Mouse (Mus musculus): ENCODE results near the gene Ccdc51.

Gene Ccdc51

DNA sequence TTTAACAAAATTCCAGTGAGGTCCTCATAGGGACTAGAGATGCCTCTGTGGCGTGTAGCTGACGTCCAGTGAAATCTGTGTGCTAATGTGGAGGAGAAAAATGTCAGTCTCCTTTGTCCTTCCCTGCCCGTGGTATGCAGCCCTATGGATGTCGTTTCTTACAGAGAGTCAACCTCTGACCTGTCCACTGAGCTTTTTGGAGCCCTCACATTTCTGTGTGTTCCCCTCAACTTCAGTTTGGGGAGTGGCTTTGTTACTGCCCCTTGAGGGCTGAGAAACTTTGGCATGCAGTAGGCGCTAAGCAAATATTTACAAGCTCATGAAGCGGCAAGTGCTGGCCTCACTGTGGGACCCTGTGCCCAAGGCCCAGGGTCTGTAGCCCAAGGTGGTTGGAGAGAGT, 15.0 kb downstream of the Ccdc51 start:
- no peak for DNase-seq (ENCODE audit: low spot score)

DNA sequence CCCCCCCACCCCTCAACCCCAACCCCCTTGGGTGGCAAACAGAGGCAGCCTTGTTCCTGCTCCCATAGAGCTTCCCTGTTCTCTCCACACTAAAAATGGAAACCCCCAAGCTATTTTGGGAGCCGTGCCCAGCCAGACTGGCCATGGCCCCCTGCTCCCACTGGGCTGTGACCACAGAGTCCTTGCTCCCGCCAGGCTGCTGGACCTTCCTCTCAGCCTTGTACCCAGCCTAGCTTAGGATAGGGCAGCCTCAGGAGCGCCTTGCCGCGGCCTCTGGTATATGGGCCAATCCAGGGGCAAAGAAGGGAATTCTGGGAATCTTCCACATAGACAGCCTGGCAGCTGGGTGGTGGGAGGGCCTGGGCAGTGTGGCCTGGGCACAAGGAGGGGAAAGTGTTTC, 15.5 kb downstream of the Ccdc51 start:
- DNase-seq (ENCODE audit: low spot score): peak; percentile 27

DNA sequence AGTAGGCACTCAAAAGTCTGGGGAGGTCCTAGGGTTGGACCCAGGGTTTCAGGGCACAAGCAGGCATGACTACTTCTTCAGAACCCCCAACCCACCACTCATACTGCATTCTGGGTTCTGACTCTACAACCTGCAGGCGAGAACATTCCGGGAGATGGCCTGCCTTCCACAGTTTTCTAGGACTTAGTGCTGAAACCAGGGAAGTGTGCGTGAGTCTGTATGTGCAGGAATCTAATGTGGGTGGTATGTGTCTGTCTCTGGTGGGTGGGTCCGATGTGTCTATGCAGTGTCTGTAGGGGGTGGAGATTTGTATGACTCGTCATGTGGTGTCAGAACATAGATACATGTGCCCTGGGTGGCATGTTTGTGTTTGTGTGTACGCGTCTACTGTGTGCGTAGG, 16.1 kb downstream of the Ccdc51 start:
- DNase-seq (ENCODE audit: low spot score): no peak

DNA sequence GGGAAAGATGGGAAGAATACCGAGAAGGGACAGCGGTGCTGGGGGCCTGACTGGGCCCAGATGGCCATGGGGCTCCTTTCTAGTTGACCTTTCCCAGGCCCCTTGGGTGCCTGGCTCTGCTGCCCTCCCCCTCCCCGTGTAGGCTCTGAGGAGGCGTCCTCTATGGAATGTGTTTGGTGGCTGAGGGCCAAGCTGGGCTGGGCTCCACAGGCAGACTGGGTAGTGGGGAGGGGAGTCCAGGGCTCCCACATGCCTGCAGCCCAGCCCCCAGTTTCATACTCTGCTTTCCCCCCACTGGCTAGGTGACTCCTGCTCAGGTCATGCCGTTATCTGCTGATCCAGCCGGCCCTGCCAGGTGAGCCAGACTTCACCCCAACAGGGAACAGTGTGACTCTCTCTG, 16.7 kb downstream of the Ccdc51 start:
- peak; percentile 38 for DNase-seq (ENCODE audit: low spot score)

DNA sequence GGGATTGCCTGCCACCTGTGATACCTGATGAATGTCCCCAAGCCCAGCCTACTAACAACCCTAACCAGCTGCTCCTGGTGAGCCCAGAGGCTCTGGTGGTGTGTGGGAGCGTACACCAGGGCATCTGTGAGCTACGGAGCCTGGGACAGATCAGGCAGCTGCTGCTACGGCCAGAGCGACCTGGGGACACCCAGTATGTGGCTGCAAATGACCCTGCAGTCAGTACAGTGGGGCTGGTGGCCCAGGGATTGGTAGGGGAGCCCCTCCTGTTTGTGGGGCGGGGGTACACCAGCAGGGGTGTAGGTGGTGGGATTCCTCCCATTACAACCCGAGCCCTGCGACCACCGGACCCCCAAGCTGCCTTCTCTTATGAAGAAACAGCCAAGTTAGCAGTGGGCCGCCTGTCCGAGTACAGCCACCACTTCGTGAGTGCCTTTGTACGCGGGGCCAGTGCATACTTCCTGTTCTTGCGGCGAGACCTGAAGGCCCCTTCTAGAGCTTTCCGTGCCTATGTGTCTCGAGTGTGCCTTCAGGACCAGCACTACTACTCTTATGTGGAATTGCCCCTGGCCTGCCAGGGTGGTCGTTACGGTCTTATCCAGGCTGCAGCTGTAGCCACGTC, 18.1 kb downstream of the Ccdc51 start:
- no peak for DNase-seq (ENCODE audit: low spot score)

DNA sequence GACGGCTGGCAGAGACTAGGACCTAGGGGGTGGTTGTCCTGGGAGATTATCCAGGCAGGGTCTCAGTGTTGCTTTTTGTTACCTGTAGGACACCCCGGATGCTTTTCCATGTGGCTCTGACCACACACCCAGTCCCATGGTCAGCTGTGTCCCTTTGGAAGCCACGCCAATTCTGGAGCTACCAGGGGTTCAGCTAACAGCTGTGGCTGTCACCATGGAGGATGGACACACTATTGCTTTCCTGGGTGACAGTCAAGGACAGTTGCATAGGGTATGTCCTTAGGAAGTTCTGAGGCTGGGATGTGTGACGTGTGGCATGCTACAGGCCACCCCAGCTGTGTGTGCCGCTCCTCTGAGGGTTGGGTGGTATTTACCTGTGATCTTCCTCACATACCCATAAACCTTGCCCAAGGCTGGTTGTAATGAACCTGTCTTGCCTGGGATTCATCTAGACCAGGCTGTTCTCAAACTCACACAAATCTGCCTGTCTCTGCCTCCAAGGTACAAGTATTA, 19.7 kb downstream of the Ccdc51 start:
- DNase-seq (ENCODE audit: low spot score): no peak

DNA sequence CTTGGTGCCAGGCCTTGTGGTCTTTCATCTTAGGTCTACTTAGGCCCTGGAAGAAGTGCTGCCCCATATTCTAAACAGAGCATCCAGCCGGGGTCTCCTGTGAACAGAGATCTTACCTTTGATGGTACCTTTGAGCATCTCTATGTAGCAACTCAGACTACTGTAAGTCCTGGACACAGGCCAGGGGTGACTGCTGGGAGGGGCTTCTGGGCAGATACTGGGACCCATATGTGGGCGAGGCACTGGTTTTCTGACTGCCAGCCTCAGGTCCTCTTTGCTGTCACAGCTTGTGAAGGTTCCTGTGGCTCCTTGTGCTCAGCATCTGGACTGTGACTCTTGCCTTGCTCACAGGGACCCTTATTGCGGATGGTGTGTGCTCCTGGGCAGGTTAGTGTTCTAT, 20.2 kb downstream of the Ccdc51 start:
- no peak for DNase-seq (ENCODE audit: low spot score)

DNA sequence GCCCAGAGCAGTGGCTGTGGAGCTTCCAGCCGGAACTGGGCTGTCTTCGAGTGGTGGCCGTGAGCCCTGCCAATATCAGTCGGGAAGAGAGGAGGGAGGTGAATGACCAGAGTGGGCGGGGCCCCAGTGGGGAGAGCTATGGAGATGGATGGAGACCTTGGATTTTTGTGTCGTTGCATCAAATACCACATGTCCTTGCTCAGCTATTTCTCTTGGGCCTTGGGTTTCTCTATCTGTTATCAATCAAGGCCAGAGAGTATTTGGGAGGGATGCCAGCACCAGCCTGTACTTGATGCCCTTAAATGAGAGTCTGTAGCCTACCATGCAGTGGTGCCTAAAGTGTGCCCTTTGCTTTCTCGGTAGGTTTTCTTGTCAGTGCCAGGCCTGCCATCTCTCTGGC, 21.0 kb downstream of the Ccdc51 start:
- peak; percentile 38 for DNase-seq (ENCODE audit: low spot score)

DNA sequence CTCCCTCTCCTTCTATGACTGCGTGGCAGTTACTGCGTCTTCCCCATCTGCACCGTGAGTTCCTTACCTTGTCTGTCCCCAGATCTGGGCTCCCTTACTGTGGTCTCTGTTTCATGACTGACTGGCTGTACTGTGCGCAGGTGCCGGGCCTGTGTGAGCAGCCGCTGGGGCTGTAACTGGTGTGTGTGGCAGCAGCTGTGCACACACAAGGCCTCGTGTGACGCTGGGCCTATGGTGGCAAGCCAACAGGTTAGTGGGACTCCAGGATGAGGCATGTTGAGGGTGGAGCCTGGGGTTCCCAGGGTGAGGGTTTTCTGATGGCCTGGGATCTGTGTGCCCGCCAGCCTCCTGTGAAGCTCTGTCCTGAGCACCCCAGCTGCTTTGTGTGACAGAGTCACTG, 21.8 kb downstream of the Ccdc51 start:
- DNase-seq (ENCODE audit: low spot score): no peak

DNA sequence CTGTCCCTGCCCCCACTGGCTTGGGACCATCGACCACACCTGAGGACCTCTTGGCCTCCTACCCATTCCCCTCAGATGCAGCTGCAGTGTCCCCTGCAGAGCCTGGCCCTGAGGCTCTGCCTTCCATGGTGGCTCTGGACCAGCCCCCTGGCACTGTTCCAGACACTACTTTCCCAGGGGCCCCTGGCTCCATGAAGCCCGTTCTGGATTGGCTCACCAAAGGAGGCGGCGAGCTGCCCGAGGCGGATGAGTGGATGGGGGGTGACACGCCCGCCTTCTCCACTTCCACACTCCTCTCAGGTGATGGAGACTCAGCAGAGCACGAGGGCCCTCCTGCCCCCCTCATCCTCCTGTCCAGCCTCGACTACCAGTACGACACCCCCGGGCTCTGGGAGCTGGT, 22.7 kb downstream of the Ccdc51 start:
- no peak for DNase-seq (ENCODE audit: low spot score)

DNA sequence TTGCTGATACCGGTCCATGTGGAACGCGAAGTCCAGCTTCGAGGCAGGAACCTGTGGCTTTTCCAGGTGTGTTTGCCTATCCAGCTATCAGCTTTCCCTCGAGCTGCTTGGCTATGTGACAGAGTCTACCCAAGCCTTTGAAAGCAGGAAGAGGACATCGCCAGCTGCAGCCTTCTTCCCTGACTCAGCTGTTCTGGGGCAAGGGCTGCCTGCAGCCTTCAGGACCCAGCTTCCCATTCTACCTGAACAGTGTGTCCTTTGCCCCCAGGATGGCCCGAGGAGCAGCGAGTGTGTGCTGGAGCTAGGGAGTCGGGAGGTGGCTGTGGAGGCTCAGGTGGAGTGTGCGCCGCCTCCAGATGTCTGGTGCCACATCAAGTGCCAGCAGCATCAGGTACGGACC, 23.4 kb downstream of the Ccdc51 start:
- DNase-seq (ENCODE audit: low spot score): no peak

DNA sequence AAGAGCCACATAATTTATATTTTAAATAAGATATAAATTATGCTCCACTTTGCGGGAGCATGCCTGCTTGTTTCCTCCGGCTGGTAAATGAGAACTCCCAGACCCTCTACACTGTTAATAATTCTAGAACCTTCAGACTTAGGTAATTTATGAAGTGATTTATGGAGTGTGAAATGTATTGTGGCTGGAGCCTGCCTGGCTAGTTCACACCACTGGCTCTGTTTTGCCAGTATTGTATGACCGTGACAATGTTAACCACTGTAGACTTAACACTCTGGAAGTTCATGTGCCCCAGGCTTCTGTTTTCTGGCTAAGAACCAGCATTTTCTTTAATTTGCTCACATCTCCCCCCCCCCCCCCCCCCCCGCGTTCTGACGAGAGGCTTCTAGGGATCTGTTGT, 25.0 kb downstream of the Ccdc51 start:
- no peak for DNase-seq (ENCODE audit: low spot score)

DNA sequence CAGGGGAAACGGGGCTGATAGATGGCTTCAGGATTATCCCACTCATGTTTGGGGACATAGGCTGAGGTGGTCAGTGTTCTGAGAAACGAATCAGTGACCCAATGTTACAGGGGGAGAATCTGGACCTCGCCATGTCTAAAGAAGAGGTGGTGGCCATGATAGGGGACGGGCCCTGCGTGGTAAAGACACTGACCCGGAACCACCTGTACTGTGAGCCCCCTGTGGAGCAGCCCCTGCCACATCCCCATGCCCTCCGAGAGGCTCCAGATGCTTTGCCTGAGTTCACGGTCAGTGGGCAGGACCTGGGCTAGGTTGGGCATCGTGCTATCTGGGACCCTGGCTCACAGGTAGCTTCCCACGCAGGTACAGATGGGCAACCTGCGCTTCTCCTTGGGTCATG, 27.9 kb downstream of the Ccdc51 start:
- no peak for DNase-seq (ENCODE audit: low spot score)

DNA sequence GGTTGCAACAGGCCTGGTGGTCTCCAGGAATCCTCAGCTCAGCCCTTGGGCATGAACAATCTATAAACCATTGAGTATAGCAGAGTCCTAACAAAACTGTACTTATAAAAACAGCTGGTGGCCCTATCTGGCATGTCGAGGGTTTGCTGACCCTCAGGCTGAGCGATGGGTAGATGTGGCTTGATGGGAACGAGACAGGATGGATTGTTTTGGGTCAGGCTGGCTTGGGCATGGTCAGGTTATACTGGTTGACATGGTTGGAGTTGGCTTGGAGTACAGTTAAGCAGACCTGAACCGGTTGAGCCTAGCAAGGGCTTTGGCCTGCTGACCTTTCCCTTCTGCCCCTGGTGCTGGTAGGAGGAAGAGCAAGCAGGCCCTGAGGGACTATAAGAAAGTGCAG, 28.8 kb downstream of the Ccdc51 start:
- no peak for DNase-seq (ENCODE audit: low spot score)

DNA sequence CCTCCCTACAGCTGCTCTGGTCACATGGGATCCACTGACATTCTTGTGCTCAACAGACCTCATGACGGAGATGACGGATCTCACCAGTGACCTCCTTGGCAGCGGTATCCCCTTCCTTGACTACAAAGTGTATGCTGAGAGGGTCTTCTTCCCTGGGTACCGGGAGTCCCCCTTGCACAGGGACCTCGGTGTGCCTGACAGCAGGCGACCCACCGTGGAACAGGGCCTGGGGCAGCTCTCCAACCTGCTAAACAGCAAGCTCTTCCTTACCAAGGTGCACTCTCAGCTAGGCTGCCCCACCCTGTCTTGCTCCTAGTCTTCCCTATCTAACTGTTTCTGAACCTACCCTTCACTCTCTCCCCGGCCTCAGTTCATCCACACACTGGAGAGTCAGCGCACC, 29.3 kb downstream of the Ccdc51 start:
- DNase-seq (ENCODE audit: low spot score): no peak

DNA sequence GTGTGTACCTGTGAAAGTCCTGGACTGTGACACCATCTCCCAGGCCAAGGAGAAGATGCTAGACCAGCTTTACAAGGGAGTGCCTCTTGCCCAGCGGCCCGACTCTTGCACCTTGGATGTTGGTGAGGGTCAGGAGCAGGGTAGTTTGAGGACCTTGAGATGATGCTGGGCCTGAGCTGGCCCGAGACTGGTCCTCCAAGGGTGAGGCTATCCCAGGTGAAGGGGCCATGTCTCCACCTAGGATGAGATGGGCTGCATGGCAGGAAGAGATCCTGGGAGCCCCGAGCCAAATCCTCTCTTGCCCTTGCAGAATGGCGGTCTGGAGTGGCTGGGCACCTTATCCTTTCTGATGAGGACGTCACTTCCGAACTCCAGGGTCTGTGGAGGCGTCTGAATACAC, 31.0 kb downstream of the Ccdc51 start:
- no peak for DNase-seq (ENCODE audit: low spot score)

DNA sequence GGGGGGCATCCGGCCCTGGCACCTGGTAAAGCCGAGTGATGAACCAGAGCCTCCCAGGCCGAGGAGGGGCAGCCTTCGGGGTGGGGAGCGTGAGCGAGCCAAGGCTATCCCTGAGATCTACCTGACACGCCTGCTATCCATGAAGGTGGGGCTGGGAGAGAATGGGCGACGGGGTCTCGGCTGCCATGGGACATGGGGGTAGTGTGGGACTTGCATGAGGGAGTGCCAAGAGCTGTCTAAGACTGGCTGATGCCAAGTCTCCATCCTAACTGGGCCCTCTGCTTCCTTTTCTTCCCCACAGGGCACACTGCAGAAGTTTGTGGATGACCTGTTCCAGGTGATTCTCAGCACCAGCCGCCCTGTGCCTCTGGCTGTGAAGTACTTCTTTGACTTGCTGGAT, 32.0 kb downstream of the Ccdc51 start:
- no peak for DNase-seq (ENCODE audit: low spot score)

DNA sequence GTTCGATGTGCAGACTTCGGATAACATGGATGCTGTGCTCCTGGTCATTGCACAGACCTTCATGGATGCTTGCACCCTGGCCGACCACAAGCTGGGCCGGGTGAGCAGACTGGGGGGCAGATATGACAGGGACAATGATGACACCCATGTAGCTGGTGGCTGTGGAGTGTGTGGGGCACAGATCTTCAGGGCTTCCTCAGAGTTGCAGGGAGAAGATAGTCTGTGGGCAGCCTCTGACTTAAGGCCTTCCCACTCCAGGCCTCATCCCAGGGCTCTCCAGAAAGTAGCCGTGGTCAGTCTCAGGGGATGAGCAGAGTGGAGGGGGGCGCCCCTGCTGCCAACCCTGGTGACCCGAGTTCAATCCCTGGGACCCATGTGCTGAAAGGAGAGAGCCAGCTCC, 32.6 kb downstream of the Ccdc51 start:
- DNase-seq (ENCODE audit: low spot score): no peak

DNA sequence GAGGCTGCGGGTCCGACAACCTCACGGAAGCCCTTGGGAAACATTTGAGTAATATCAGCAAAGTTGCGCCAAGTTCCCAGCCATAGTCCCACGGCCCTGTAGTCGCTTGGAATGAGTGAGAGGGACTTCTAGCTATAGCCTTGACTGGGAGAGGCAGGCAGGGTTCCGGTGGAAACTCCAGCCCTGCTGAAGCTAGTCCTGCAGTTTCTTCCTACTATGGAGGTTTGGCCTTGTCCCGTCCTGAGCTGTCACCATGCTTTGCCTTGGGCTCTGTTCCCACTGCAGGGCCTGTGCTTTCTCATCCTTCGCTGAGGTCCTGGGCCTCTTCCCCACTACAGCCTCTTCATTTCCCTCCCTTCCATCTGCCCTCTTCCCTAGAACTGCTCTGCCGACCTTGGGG, 33.9 kb downstream of the Ccdc51 start:
- DNase-seq (ENCODE audit: low spot score): no peak

DNA sequence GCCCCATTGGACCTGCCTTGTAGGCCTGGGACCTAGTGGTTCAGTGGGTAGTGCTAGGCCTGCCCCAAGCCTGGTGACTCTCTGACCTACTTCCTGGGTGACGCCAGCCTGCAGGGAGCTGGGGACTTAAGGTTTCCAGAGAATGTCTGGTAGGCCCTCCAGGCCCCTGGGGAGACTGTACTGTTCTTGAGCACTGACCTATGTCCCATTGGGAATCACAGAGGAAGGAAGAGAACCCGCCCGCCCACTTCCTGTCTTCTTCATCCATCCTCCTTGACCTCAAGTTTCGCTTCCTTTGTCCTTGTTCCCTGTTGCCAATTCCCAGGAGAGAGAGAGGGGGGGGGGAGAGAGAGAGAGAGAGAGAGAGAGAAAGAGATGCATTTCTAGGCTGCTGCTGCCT, 35.8 kb downstream of the Ccdc51 start:
- DNase-seq (ENCODE audit: low spot score): no peak

DNA sequence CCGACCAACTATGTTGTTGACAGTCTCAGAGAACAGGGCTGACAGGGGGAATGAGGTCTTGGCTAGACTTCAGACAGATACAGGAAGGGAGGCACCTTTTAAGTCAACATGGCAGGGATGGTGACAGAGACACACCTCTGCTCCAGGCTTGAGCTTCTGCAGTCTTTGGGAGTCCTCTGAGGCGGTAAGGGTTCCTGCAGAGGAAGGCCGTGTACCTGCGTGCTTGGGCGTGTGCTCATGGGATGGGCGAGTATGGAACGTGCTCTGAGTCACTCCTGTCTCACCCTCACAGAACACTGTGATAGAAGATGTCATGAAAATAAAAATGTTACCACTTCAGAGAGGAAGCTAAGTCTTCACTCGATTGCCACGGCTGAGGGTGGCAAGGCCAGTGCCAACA, 37.3 kb downstream of the Ccdc51 start:
- DNase-seq (ENCODE audit: low spot score): no peak

DNA sequence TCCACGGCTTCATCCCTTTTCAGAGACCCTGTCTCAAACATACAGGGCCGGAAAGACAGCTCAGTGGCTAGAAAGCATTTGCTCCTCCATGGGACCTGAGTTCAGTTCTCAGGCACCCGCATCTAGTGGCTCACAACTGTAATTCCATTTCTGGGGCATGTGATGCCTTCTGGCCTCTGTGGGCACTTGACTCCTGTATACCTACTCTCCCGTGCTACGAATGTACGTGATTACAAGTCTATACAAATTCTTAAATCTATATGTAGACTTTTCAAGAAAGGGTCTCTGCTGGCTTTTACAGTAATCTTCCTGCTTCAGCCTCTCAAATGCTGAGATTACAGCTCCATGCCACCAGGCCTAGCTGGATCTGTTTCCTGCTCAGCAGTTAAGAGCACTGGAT, 38.7 kb downstream of the Ccdc51 start:
- DNase-seq (ENCODE audit: low spot score): no peak

DNA sequence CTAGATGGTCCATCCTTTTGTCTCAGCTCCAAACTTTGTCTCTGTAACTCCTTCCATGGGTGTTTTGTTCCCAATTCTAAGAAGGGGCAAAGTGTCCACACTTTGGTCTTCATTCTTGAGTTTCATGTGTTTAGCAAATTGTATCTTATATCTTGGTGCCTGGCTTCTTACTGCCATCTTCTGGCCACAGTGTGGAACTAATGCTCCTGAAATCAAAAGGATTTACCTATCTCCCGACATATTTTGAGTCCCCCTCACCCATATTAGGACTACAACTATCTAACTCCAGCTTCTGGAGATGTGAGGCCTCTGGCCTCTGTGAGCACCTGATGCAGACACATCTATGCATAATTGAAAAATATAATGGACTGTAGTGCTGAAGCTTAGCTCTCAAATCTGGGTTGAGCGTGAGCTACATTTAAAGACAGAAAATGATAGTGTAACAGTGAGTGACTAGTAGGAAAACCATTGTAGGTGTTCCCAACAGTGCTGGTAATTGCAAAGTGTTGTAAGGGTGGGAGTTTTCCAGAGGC, 40.3 kb downstream of the Ccdc51 start:
- DNase-seq (ENCODE audit: low spot score): no peak

DNA sequence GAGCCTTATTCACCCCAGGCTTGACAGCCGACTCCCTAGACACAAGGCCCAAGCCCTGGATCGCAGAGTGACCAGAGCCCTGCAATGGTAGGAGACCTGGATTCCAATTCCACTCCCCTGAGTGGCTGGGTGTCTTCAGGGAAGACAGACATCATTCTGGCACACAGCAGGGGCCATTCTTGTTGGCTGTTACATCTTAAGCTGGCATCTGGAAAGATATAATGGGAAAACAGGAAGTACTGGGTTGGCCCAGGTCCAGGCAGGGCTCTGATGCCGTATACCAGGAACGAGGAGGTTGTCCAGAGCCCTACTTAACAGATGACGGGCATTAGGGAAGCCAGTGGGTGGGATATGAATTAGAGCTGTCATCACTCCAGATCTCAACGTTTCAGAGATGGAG, 41.0 kb downstream of the Ccdc51 start:
- no peak for DNase-seq (ENCODE audit: low spot score)

DNA sequence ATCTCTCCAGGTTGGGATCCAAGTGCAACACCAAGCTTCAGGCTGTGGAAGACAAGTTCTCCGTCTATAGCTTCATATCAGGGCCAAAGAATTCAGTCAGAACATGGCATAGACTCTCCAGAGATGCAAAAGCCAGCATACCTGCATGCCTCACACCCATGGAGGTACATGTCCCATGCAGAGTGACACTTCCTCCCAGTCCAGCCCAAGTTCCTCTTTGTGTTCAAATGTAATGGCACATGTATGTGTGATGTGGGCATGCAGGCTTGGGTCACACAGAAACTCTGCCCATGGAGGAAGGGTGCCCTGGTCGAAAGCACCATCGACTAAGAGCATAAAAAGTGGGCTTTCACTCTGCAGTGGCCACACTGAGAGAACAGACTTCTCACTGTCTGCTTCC, 41.9 kb downstream of the Ccdc51 start:
- no peak for DNase-seq (ENCODE audit: low spot score)

Measured in testis, postnatal 14 days (tissue).